Comparison of ENCODE assay signal across 19 mouse cellular contexts in the genomic region with DNA sequence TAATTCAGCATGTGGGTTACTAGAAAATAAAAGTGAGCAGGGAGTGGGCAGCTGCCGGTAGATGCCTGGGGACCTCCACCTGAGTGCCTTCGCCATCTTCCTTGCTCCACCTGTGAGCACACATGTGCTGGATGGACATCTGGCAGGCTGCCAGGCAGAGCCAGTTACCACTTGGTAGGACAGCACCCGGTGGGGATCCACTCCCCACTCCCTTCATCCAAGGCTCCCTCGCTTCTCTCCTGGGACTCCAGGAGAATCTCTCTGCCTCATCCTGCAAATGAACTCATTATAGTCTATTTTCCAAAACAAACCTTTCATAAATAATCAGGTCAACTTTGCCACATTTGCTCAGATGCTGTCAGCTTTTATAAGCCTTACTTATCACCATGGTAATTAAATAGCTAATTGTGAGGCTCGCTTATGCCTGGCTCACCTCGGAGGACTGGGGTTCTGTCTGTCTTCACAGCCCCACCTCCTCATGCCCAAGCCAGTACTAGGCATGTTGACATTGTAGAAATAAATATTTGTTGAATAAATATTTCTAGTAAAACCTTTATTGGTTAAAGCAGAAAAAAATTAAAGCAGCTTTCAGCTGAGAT. TPM values are rescaled to one million over a fixed set of nuclear protein-coding genes. Genes with fewer than 3 reads are reported as not detected.
DNase-seq lines count a peak whose midpoint lies in the region; ATAC-seq lines count a peak whose summit lies in the region.
"Had no signal": no experiment of that assay in that cellular context is flagged by ENCODE, and none has a peak within 500 bp of the region (broad histone marks: within the 10 kb centered on the region; RNA-seq: fewer than 3 reads in every experiment).

No protein-coding gene starts in this region.

- H3K4me3 ChIP-seq in hindbrain, embryonic 12.5 days, result no peak overlapping the region
- H3K4me3 ChIP-seq in hindbrain, embryonic 10.5 days, result no peak overlapping the region
- no peak overlapping the region for H3K4me3 ChIP-seq in midbrain, embryonic 15.5 days
- H3K4me3 ChIP-seq: heart, embryonic 15.5 days; limb, embryonic 13.5 days; myocyte had no signal

- no peak overlapping the region for H3K9ac ChIP-seq in hindbrain, embryonic 12.5 days
- no peak overlapping the region for H3K9ac ChIP-seq in midbrain, embryonic 15.5 days
- H3K9ac ChIP-seq: heart, embryonic 15.5 days; limb, embryonic 13.5 days; liver, postnatal 0 days had no signal

- peaks cover 32% of the 10 kb centered on the region for H3K4me1 ChIP-seq in hindbrain, embryonic 12.5 days
- peaks cover 38% of the 10 kb centered on the region for H3K4me1 ChIP-seq in hindbrain, embryonic 10.5 days (replicated peaks)
- peaks cover 30% of the 10 kb centered on the region for H3K4me1 ChIP-seq in midbrain, embryonic 15.5 days
- H3K4me1 ChIP-seq: heart, embryonic 15.5 days had no signal

- H3K36me3 ChIP-seq in hindbrain, embryonic 12.5 days, result no peaks in the 10 kb centered on the region
- no peaks in the 10 kb centered on the region for H3K36me3 ChIP-seq in hindbrain, embryonic 10.5 days
- H3K36me3 ChIP-seq in midbrain, embryonic 15.5 days (replicated peaks), result no peaks in the 10 kb centered on the region
- H3K36me3 ChIP-seq: heart, embryonic 15.5 days; limb, embryonic 13.5 days had no signal

- no peaks in the 10 kb centered on the region for H3K9me3 ChIP-seq in hindbrain, embryonic 12.5 days (replicated peaks)
- H3K9me3 ChIP-seq in hindbrain, embryonic 10.5 days, result peaks cover 7% of the 10 kb centered on the region; the same call in 1 of the 2 replicates
- no peaks in the 10 kb centered on the region for H3K9me3 ChIP-seq in midbrain, embryonic 15.5 days
- H3K9me3 ChIP-seq: heart, embryonic 15.5 days had no signal

- H3K27ac ChIP-seq in hindbrain, embryonic 12.5 days, result peak overlapping the region; percentile 70
- H3K27ac ChIP-seq in hindbrain, embryonic 10.5 days, result no peak overlapping the region
- H3K27ac ChIP-seq in midbrain, embryonic 15.5 days, result peak overlapping the region; percentile 61
- H3K27ac ChIP-seq: heart, embryonic 15.5 days; limb, embryonic 13.5 days; macrophage had no signal

- H3K4me2 ChIP-seq in hindbrain, embryonic 12.5 days (replicated peaks), result peak overlapping the region; percentile 13; the same call in 1 of the 2 replicates
- H3K4me2 ChIP-seq in midbrain, embryonic 15.5 days, result peak overlapping the region; percentile 2; the same call in 1 of the 2 replicates
- H3K4me2 ChIP-seq: heart, embryonic 15.5 days; limb, embryonic 13.5 days had no signal

- 49% methylated on average over 6 of the region's 6 CpGs for WGBS in hindbrain, embryonic 12.5 days
- 71% methylated on average over 6 of the region's 6 CpGs for WGBS in hindbrain, embryonic 10.5 days
- 26% methylated on average over 6 of the region's 6 CpGs for WGBS in midbrain, embryonic 15.5 days

- peak; percentile 18; the same call in 1 of the 2 replicates for ATAC-seq in hindbrain, embryonic 12.5 days (ENCODE audit: low FRiP score)
- peak; percentile 31; the same call in 1 of the 2 replicates for ATAC-seq in midbrain, embryonic 15.5 days (replicated peaks)
- ATAC-seq: CD4-positive, CD25-positive, alpha-beta regulatory T cell, adult 4 months; liver, postnatal 0 days had no signal

- peaks cover 9% of the 10 kb centered on the region for H3K27me3 ChIP-seq in hindbrain, embryonic 12.5 days
- 0 out of 2 replicates have a peak, but pooled peaks cover 5% of the 10 kb centered on the region for H3K27me3 ChIP-seq in hindbrain, embryonic 10.5 days (ENCODE audit: insufficient read depth, poor library complexity, severe bottlenecking)
- H3K27me3 ChIP-seq in midbrain, embryonic 15.5 days (replicated peaks), result no peaks in the 10 kb centered on the region

- DNase-seq in hindbrain, embryonic 10.5 days (ENCODE audit: low spot score), result no peak
- DNase-seq in right cerebral cortex, postnatal 14 days, result peak; percentile 29
- no peak for DNase-seq in right cerebral cortex, adult 2 months (ENCODE audit: low spot score in 2 of 2)
- peak; percentile 56 for DNase-seq in retina, postnatal 7 days (ENCODE audit: low read depth, low spot score)
- no peak for DNase-seq in yolk sac, embryonic 10.5 days (ENCODE audit: low spot score)
- DNase-seq: adrenal gland, adult 8-10 months; cerebellum, adult 9-10 months; heart, adult 11 months; kidney, adult 9 months; liver, postnatal 0 days; thymus, postnatal 14 days had no signal

RNA-seq across cellular contexts. Expression of a gene that starts 33.9 kb away (rescaled TPM):
- polyA plus RNA-seq in hindbrain, embryonic 12.5 days (2016; fragmentation: Nextera tagmentation; extraction: Ambion mirVana), result 0.46 and 0.66 TPM in 2 replicates
- polyA plus RNA-seq in hindbrain, embryonic 10.5 days (2016; fragmentation: Nextera tagmentation; extraction: Ambion mirVana), result not detected in 2 replicates
- 0.43 TPM in 1 of 2 replicates, not detected in the other for polyA plus RNA-seq in midbrain, embryonic 15.5 days (2015; fragmentation: Nextera tagmentation; extraction: Ambion mirVana)
- polyA plus RNA-seq: CD4-positive, CD25-positive, alpha-beta regulatory T cell, adult 4 months; limb, embryonic 13.5 days; myocyte; small intestine, adult 2 months had no signal

Comparison
In these comparisons a context has a peak if more than half of its experiments do, and no peak if none do; other contexts are left out.
1. DNase-seq: peak in right cerebral cortex, postnatal 14 days (single experiment) and retina, postnatal 7 days (single experiment); none in hindbrain, embryonic 10.5 days (single experiment), right cerebral cortex, adult 2 months (0 of 2) and yolk sac, embryonic 10.5 days (single experiment).